Mouse (Mus musculus) ovary, adult 2 months (tissue): ENCODE data around the gene Gm3646. TPM values are rescaled to one million over a fixed set of nuclear protein-coding genes. Genes with fewer than 3 reads are reported as not detected.

Experiments
- polyA plus RNA-seq: library from polyadenylated mRNA; depleted of rRNA; stranded (reverse); fragments of >200 nt; gene quantifications from 2 replicates; pipeline ENCODE4 v1.2.3, GENCODE M21; 2012; rRNA removed

Gene Gm3646
- not detected in 2 replicates for polyA plus RNA-seq

DNA sequence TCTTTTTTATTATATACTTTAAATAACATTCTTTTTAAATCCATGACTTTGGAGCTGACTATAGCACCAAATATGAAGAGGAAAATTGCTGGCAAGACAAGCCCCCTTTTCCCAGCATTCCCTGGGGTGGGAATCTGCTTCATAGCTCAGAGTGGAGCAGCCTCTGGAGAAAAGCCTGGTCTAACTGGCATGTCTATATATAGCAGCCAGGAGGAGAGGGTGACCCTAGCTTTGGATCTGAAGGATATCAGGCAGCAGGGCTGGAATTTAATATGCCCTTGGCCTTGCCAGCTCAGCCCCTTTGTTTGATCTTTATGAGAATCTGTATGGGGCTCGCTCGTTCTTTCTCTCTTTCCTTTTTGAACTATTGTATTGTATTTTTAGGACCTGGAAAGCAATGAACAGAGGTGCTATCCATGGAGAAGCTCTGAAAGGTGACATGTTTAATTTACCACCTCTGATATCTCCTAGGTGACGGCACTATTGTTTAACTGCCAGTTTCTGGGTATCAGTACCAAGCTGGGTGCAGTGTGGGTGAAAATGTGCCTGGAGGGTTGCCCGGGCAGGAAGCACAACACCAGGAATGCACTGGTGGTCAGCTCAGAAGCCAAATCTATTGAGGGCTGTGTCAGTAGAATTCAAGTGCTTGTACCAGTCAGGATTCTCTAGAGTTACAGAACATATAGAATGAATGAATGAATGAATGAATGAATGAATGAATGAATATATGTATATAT, at the start of gene Gm3646:
TSS of gene Gm3646 (minus strand) at position 90 of the 737 bp plus-strand sequence.

Other genes with a start within 250 kb of the Gm3646 start
- gene Rnf149, start 227.9 kb downstream of the Gm3646 start, polyA plus RNA-seq, result 44.8 and 63.2 TPM in 2 replicates
- 0.81 and 1.2 TPM in 2 replicates for gene Creg2, start 153.9 kb downstream of the Gm3646 start, polyA plus RNA-seq
- gene Rfx8, start 84.3 kb downstream of the Gm3646 start, polyA plus RNA-seq, result 0.16 and 0.21 TPM in 2 replicates
- 122 and 140 TPM in 2 replicates for gene Map4k4, start 95.6 kb upstream of the Gm3646 start, polyA plus RNA-seq